Mouse (Mus musculus) ES-Bruce4 (cell line): ENCODE measurements around the gene Gm5617.

Source experiments
- CTCF ChIP-seq: IDR thresholded peaks from one replicate; pipeline ENCODE4 v1.8.1; 2011; ENCODE audit warnings: low read depth, low read length
- EP300 ChIP-seq: IDR thresholded peaks from 2 replicates; pipeline ENCODE4 v1.6.1; 2011; ENCODE audit warnings: low read depth, low read length; ENCODE audit not compliant: insufficient read depth
- POLR2A ChIP-seq: IDR thresholded peaks from one replicate; pipeline ENCODE4 v1.8.1; 2011; ENCODE audit warnings: low read length; ENCODE audit not compliant: insufficient read depth

GRCm38 (mm10) chr9:48465671-48466070 lies 29.6 kb upstream of the Gm5617 start:
- TF ChIP-seq CTCF (peak; percentile 85), POLR2A (no peak), EP300 (no peak)
